Mouse (Mus musculus) lung, adult 2 months (tissue): ENCODE measurements around the gene Ccdc188.
A peak's percentile ranks its signal among the peaks of the same experiment; 100 is the strongest.

ENCODE experiments used
- CTCF ChIP-seq: fragments of 200-500 bp; IDR thresholded peaks from 2 replicates; pipeline ENCODE4 v1.5.1; 2011; ENCODE audit warnings: mild to moderate bottlenecking, low read length, control low read depth; ENCODE audit not compliant: insufficient read depth
- POLR2A ChIP-seq: fragments of 200-500 bp; IDR thresholded peaks from 2 replicates; pipeline ENCODE4 v1.6.1; 2011; ENCODE audit warnings: low read depth, mild to moderate bottlenecking, control low read depth, low read length, borderline replicate concordance; ENCODE audit errors: extremely low read depth

DNA sequence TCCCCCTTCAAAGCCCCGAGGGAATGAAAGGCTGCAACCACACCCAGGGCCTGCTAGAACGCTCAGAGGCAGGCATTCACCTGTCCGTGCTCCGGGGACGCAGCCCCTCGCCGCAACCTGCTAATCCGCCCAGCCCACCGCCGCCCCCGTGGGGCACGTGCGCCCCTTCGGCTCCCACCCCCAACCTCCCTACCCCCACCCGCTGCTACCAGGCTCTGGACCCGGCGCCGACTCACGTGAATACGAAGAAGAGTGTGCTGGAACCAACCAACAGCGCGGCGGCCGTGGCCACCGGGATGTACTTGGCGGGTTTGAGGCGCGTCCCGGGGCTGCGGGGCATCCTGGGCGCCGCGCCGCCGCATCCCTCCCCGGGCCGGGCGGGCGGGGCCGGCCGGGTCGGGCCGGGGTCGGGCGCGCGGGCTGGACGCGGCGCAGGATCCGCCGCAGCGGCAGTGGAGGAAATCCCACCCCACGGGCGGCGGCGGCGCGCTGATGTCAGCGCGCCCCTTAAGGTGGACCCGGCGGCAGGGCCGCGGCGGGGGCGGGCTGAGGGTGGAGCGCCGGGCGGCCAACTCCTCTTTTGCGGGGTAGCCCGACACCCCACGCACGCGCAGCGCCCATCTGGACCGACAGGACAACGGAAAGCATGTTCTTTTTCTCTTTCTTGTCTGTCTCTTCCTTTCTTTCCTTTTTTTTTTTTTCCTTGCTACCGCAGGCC lies 17.2 kb downstream of the Ccdc188 start, which contains the start of gene Zdhhc8:
- TF ChIP-seq CTCF: no peak
- TF ChIP-seq POLR2A: peak; percentile 68; the same call in 1 of the 2 replicates
